In the genomic region with DNA sequence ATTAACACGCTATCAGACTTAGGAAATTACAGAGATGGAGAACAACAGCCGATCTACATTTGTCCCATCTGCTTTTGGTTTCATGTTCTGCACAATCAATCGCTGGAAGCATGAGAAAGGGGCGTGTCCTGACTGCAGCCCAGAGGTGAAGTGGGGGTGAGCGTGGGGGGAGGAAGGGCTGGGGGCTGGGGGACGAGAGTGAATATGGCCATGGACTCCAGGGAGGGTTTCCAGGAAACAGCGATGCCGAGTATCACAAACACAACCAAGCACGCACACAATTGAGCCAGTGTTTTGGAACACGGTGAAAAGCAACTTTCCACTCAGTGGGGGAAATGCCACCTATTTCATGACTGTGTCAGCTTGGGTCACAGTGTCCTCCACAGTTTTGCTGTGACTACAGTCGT, we compare ENCODE assay signal across 8 mouse cellular contexts.
DNase-seq lines count a peak whose midpoint lies in the region; ATAC-seq and TF ChIP-seq lines count a peak whose summit lies in the region.

No protein-coding gene starts in this region.

- TF ChIP-seq CTCF in forebrain, postnatal 0 days (IDR thresholded peaks at IDR 0.05; ENCODE audit: low read depth): no peak
- TF ChIP-seq CTCF in lung, embryonic 14.5 days (IDR thresholded peaks at IDR 0.05; ENCODE audit: low read depth): no peak

- no peaks in the 10 kb centered on the region for H3K36me3 ChIP-seq in forebrain, postnatal 0 days (ENCODE audit: insufficient read depth)
- H3K36me3 ChIP-seq in forebrain, embryonic 13.5 days (ENCODE audit: poor library complexity, severe bottlenecking): no peaks in the 10 kb centered on the region
- no peaks in the 10 kb centered on the region for H3K36me3 ChIP-seq in embryonic facial prominence, embryonic 11.5 days (replicated peaks; ENCODE audit: control insufficient read depth, insufficient read depth, low read depth, low read length)
- H3K36me3 ChIP-seq in lung, embryonic 14.5 days (ENCODE audit: insufficient read depth): no peaks in the 10 kb centered on the region

- ATAC-seq in forebrain, postnatal 0 days: no peak
- ATAC-seq in forebrain, embryonic 13.5 days: no peak
- 0 out of 2 replicates have a peak, but pooled peaks have one; percentile 23 for ATAC-seq in embryonic facial prominence, embryonic 11.5 days (replicated peaks; ENCODE audit: insufficient number of reproducible peaks, low FRiP score, low TSS enrichment, low read depth)
- no peak for ATAC-seq in lung, embryonic 14.5 days (ENCODE audit: insufficient read depth)

- H3K9me3 ChIP-seq in forebrain, postnatal 0 days (ENCODE audit: low read length): no peaks in the 10 kb centered on the region
- no peaks in the 10 kb centered on the region for H3K9me3 ChIP-seq in forebrain, embryonic 13.5 days (replicated peaks)
- no peaks in the 10 kb centered on the region for H3K9me3 ChIP-seq in embryonic facial prominence, embryonic 11.5 days (replicated peaks; ENCODE audit: control insufficient read depth, low read length)
- no peaks in the 10 kb centered on the region for H3K9me3 ChIP-seq in lung, embryonic 14.5 days (ENCODE audit: low read depth, low read length)

- DNase-seq in forebrain, postnatal 0 days: no peak
- DNase-seq in embryonic facial prominence, embryonic 11.5 days (ENCODE audit: low spot score): peak; percentile 68
- peak; percentile 49 for DNase-seq in heart, postnatal 4 days
- DNase-seq in lung, embryonic 14.5 days: peak; percentile 49
- DNase-seq in right cerebral cortex, postnatal 10 days (ENCODE audit: low spot score in 2 of 2): no peak
- no peak for DNase-seq in urinary bladder, postnatal 36 days (ENCODE audit: low spot score in 2 of 2)
- no peak for DNase-seq in layer of hippocampus, adult 18-20 months (ENCODE audit: low spot score in 2 of 2)

- WGBS in forebrain, postnatal 0 days: 64% methylated on average over 11 of the region's 11 CpGs
- WGBS in forebrain, embryonic 13.5 days: 79% methylated on average over 11 of the region's 11 CpGs
- 30% methylated on average over 11 of the region's 11 CpGs for WGBS in embryonic facial prominence, embryonic 11.5 days
- WGBS in lung, embryonic 14.5 days: 33% methylated on average over 11 of the region's 11 CpGs

- H3K4me2 ChIP-seq in forebrain, postnatal 0 days (ENCODE audit: low read depth): 0 out of 2 replicates have a peak overlapping the region, but pooled peaks have one; percentile 10
- no peak overlapping the region for H3K4me2 ChIP-seq in forebrain, embryonic 13.5 days
- no peak overlapping the region for H3K4me2 ChIP-seq in embryonic facial prominence, embryonic 11.5 days (ENCODE audit: low read depth, low read length)
- H3K4me2 ChIP-seq in lung, embryonic 14.5 days: peak overlapping the region; percentile 46

- H3K4me1 ChIP-seq in forebrain, postnatal 0 days (ENCODE audit: insufficient read depth): no peaks in the 10 kb centered on the region
- peaks cover 5% of the 10 kb centered on the region; the same call in 1 of the 2 replicates for H3K4me1 ChIP-seq in forebrain, embryonic 13.5 days
- no peaks in the 10 kb centered on the region for H3K4me1 ChIP-seq in embryonic facial prominence, embryonic 11.5 days (ENCODE audit: control insufficient read depth, insufficient read depth, low read length)
- H3K4me1 ChIP-seq in lung, embryonic 14.5 days (ENCODE audit: insufficient read depth): peaks cover 12% of the 10 kb centered on the region; the same call in 1 of the 2 replicates

- no peaks in the 10 kb centered on the region for H3K27me3 ChIP-seq in forebrain, postnatal 0 days (ENCODE audit: insufficient read depth, low read length)
- no peaks in the 10 kb centered on the region for H3K27me3 ChIP-seq in forebrain, embryonic 13.5 days
- H3K27me3 ChIP-seq in embryonic facial prominence, embryonic 11.5 days (ENCODE audit: control insufficient read depth, insufficient read depth, low read length): no peaks in the 10 kb centered on the region
- no peaks in the 10 kb centered on the region for H3K27me3 ChIP-seq in lung, embryonic 14.5 days (ENCODE audit: insufficient read depth, low read length)

- no peak overlapping the region for H3K9ac ChIP-seq in forebrain, postnatal 0 days
- no peak overlapping the region for H3K9ac ChIP-seq in forebrain, embryonic 13.5 days
- H3K9ac ChIP-seq in embryonic facial prominence, embryonic 11.5 days (replicated peaks; ENCODE audit: low read length): no peak overlapping the region
- no peak overlapping the region for H3K9ac ChIP-seq in lung, embryonic 14.5 days

- no peak overlapping the region for H3K27ac ChIP-seq in forebrain, postnatal 0 days (ENCODE audit: low read depth, low read length)
- no peak overlapping the region for H3K27ac ChIP-seq in forebrain, embryonic 13.5 days
- no peak overlapping the region for H3K27ac ChIP-seq in embryonic facial prominence, embryonic 11.5 days (replicated peaks; ENCODE audit: low read depth, low read length)
- H3K27ac ChIP-seq in lung, embryonic 14.5 days (ENCODE audit: low read depth): peak overlapping the region; percentile 62; the same call in 1 of the 2 replicates

- H3K4me3 ChIP-seq in forebrain, postnatal 0 days (ENCODE audit: low read depth, low read length): no peak overlapping the region
- no peak overlapping the region for H3K4me3 ChIP-seq in forebrain, embryonic 13.5 days
- H3K4me3 ChIP-seq in embryonic facial prominence, embryonic 11.5 days (ENCODE audit: low read depth, low read length): no peak overlapping the region
- H3K4me3 ChIP-seq in lung, embryonic 14.5 days (ENCODE audit: low read depth, low read length): no peak overlapping the region

Comparison
In these comparisons a context has a peak if more than half of its experiments do, and no peak if none do; other contexts are left out.
1. H3K4me2 ChIP-seq: peak in forebrain, postnatal 0 days (single experiment) and lung, embryonic 14.5 days (single experiment); none in forebrain, embryonic 13.5 days (single experiment) and embryonic facial prominence, embryonic 11.5 days (single experiment).
2. DNase-seq: peak in embryonic facial prominence, embryonic 11.5 days (single experiment), heart, postnatal 4 days (single experiment) and lung, embryonic 14.5 days (single experiment); none in forebrain, postnatal 0 days (single experiment), right cerebral cortex, postnatal 10 days (0 of 2), urinary bladder, postnatal 36 days (0 of 2) and layer of hippocampus, adult 18-20 months (0 of 2).